Mouse (Mus musculus) stomach, postnatal 0 days (tissue): Measurements from ENCODE around the gene Cbx3. TPM values are rescaled to one million over a fixed set of nuclear protein-coding genes. Genes with fewer than 3 reads are reported as not detected.

Experiments used
- ATAC-seq: fragments of 200-750 bp; cut with Nextera tagmentation; 2 replicates; pipeline ENCODE4 v1.8.0; 2017; ENCODE audit not compliant: low FRiP score, low TSS enrichment
- DNase-seq: peaks from one replicate; pipeline ENCODE4 v3.0.0-alpha.2; 2016; ENCODE audit warnings: low spot score
- H3K27ac ChIP-seq: fragments of 300-500 bp; sonication (generic); replicated peaks from 2 replicates; pipeline ENCODE4 v1.5.1; 2014; ENCODE audit warnings: mild to moderate bottlenecking, control low read depth
- H3K27me3 ChIP-seq: fragments of 300-500 bp; sonication (generic); 2 replicates; pipeline ENCODE4 v1.6.1; 2014; ENCODE audit warnings: low read length; ENCODE audit not compliant: control insufficient read depth, insufficient read depth
- H3K36me3 ChIP-seq: fragments of 300-500 bp; sonication (generic); 2 replicates; pipeline ENCODE4 v1.6.1; 2014; ENCODE audit warnings: low read length, mixed read lengths; ENCODE audit not compliant: control insufficient read depth, insufficient read depth
- H3K4me1 ChIP-seq: fragments of 300-500 bp; sonication (generic); replicated peaks from 2 replicates; pipeline ENCODE4 v1.6.1; 2014; ENCODE audit warnings: antibody characterized with exemption; ENCODE audit not compliant: control insufficient read depth, insufficient read depth
- H3K4me2 ChIP-seq: fragments of 300-500 bp; sonication (generic); replicated peaks from 2 replicates; pipeline ENCODE4 v1.6.1; 2014; ENCODE audit warnings: low read depth, mild to moderate bottlenecking, control low read depth, moderate library complexity
- H3K4me3 ChIP-seq: fragments of 300-500 bp; sonication (generic); 2 replicates; pipeline ENCODE4 v1.5.1; 2014; ENCODE audit warnings: low read depth, low read length, control low read depth
- H3K9ac ChIP-seq: fragments of 300-500 bp; sonication (generic); 2 replicates; pipeline ENCODE4 v1.6.1; 2014; ENCODE audit warnings: mild to moderate bottlenecking, low read length, control low read depth, mixed read lengths
- H3K9me3 ChIP-seq: fragments of 300-500 bp; sonication (generic); 2 replicates; pipeline ENCODE4 v1.6.1; 2016; ENCODE audit warnings: low read length; ENCODE audit not compliant: control insufficient read depth
- CTCF ChIP-seq: IDR thresholded peaks from 2 replicates; pipeline ENCODE4 v1.5.1; 2016; ENCODE audit warnings: antibody characterized with exemption, low read depth, mild to moderate bottlenecking, moderate library complexity
- EP300 ChIP-seq: optimal IDR thresholded peaks from 2 replicates; pipeline ENCODE3; 2016; ENCODE audit warnings: antibody characterized with exemption
- WGBS: fragments of 180-500 bp; shearing (Covaris S2); extraction: QIAGEN DNeasy Blood & Tissue Kit; methylation state at CpG from one replicate; pipeline ENCODE4 v1.1.7; 2014; 5-methylcytosine and 5-hydroxymethylcytosine counted together
- polyA plus RNA-seq: library from polyadenylated mRNA; unstranded; fragments of >200 nt; fragmentation: Nextera tagmentation; extraction: Ambion mirVana; gene quantifications from 2 replicates; pipeline ENCODE4 v1.2.1, GENCODE M21; 2015

Gene Cbx3
- polyA plus RNA-seq, 1 experiment from 2014 or later: 224 TPM

GRCm38 (mm10) chr6:51508750-51509648 is 38.8 kb downstream of the Cbx3 start:
- ATAC-seq (peak; percentile 61; the same call in 1 of the 2 replicates), DNase-seq (peak; percentile 85)
- H3K9me3 ChIP-seq: no peaks in the 10 kb centered on the region
- H3K9ac ChIP-seq: no peak overlapping the region
- no peak overlapping the region for H3K27ac ChIP-seq
- peak overlapping the region; percentile 26 for H3K4me2 ChIP-seq
- WGBS: 26% methylated on average over 18 of the region's 18 CpGs
- TF ChIP-seq CTCF: peak; percentile 84
- TF ChIP-seq EP300: no peak
- H3K4me1 ChIP-seq: no peaks in the 10 kb centered on the region
- no peaks in the 10 kb centered on the region for H3K36me3 ChIP-seq
- peak overlapping the region; percentile 17; the same call in 1 of the 2 replicates for H3K4me3 ChIP-seq
- H3K27me3 ChIP-seq: no peaks in the 10 kb centered on the region

- peak; percentile 74 for DNase-seq
- H3K36me3 ChIP-seq: no peaks in the 10 kb centered on the region
- no peak for TF ChIP-seq EP300
- TF ChIP-seq CTCF: peak; percentile 75
- no peak overlapping the region for H3K4me2 ChIP-seq
- ATAC-seq: no peak
- H3K27me3 ChIP-seq: no peaks in the 10 kb centered on the region
- no peak overlapping the region for H3K4me3 ChIP-seq
- H3K4me1 ChIP-seq: no peaks in the 10 kb centered on the region
- 29% methylated on average over 5 of the region's 5 CpGs for WGBS
- no peak overlapping the region for H3K9ac ChIP-seq
- H3K27ac ChIP-seq: no peak overlapping the region
- no peaks in the 10 kb centered on the region for H3K9me3 ChIP-seq
Measured at GRCm38 (mm10) chr6:51510094-51510493, 39.9 kb downstream of the Cbx3 start.

GRCm38 (mm10) chr6:51510946-51511345 is 40.8 kb downstream of the Cbx3 start:
- Histone ChIP-seq H3K27ac (no peak overlapping the region), H3K27me3 (no peaks in the 10 kb centered on the region), H3K4me2 (no peak overlapping the region), H3K4me3 (no peak overlapping the region), H3K36me3 (no peaks in the 10 kb centered on the region), H3K4me1 (no peaks in the 10 kb centered on the region), H3K9me3 (no peaks in the 10 kb centered on the region), H3K9ac (no peak overlapping the region)
- ATAC-seq: no peak
- 69% methylated on average over 1 of the region's 1 CpGs for WGBS
- DNase-seq: no peak
- TF ChIP-seq EP300: no peak
- no peak for TF ChIP-seq CTCF

- H3K27me3 ChIP-seq: no peaks in the 10 kb centered on the region
- no peak overlapping the region for H3K4me2 ChIP-seq
- WGBS: 60% methylated on average over 3 of the region's 3 CpGs
- H3K27ac ChIP-seq: no peak overlapping the region
- no peaks in the 10 kb centered on the region for H3K36me3 ChIP-seq
- H3K9ac ChIP-seq: no peak overlapping the region
- ATAC-seq: peak; percentile 85
- H3K4me3 ChIP-seq: no peak overlapping the region
- H3K9me3 ChIP-seq: 0 out of 2 replicates have a peak, but pooled peaks cover 3% of the 10 kb centered on the region
- no peaks in the 10 kb centered on the region for H3K4me1 ChIP-seq
- no peak for TF ChIP-seq EP300
- no peak for TF ChIP-seq CTCF
- DNase-seq: peak; percentile 46
Measured at GRCm38 (mm10) chr6:51513745-51514144, 43.6 kb downstream of the Cbx3 start.

GRCm38 (mm10) chr6:51514860-51515259 is 44.7 kb downstream of the Cbx3 start:
- WGBS: 92% methylated on average over 7 of the region's 7 CpGs

GRCm38 (mm10) chr6:51523310-51523709 is 53.1 kb downstream of the Cbx3 start:
- H3K4me3 ChIP-seq: peak overlapping the region; percentile 57; the same call in 1 of the 2 replicates
- ATAC-seq (no peak), DNase-seq (no peak)
- H3K27me3 ChIP-seq: no peaks in the 10 kb centered on the region
- H3K4me1 ChIP-seq: no peaks in the 10 kb centered on the region
- WGBS: 12% methylated on average over 5 of the region's 5 CpGs
- no peak overlapping the region for H3K9ac ChIP-seq
- H3K36me3 ChIP-seq: no peaks in the 10 kb centered on the region
- TF ChIP-seq EP300: no peak
- TF ChIP-seq CTCF: no peak
- no peak overlapping the region for H3K27ac ChIP-seq
- no peaks in the 10 kb centered on the region for H3K9me3 ChIP-seq
- H3K4me2 ChIP-seq: peak overlapping the region; percentile 94

More at GRCm38 (mm10) chr6:51514860-51515259, 44.7 kb downstream of the Cbx3 start:
- no peak overlapping the region for H3K4me3 ChIP-seq
- H3K27ac ChIP-seq: no peak overlapping the region
- H3K36me3 ChIP-seq: no peaks in the 10 kb centered on the region
- 0 out of 2 replicates have a peak, but pooled peaks cover 3% of the 10 kb centered on the region for H3K9me3 ChIP-seq
- TF ChIP-seq CTCF (no peak), EP300 (no peak)
- ATAC-seq (no peak), DNase-seq (no peak)
- H3K4me1 ChIP-seq: no peaks in the 10 kb centered on the region
- no peak overlapping the region for H3K9ac ChIP-seq
- no peaks in the 10 kb centered on the region for H3K27me3 ChIP-seq
- H3K4me2 ChIP-seq: no peak overlapping the region
